Mouse (Mus musculus): ENCODE measurements around the gene Clrn2.

DNA sequence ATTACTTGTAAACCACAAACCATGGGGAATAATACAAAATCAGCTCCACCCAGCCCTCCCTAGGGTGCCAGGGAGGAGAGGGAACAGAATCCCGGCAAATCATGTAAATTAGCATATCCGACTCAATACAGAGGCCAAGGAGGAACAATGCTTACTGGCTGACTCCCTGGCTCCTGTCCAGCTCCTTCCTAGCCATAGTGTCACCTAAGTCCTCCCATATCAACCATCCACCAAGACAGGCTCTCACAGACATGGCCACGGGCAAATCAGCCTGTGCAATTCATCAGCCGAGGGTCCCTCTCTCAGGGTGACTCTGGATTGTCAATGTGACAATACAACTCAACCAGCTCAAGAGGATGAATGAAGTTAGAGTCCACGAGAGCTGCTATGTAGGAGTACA lies 4.9 kb upstream of the Clrn2 start:
- no peak for TF ChIP-seq POLR2A (IDR thresholded peaks at IDR 0.05; ENCODE audit: extremely low read depth, insufficient read depth, low read length)
- no peak for TF ChIP-seq CTCF (IDR thresholded peaks at IDR 0.05; ENCODE audit: low read depth, low read length)
